Mouse (Mus musculus) forebrain, embryonic 13.5 days (tissue): ENCODE data around the gene Rap2b. TPM values are rescaled to one million over a fixed set of nuclear protein-coding genes. Genes with fewer than 3 reads are reported as not detected.

Source experiments
- ATAC-seq: fragments of 200-750 bp; cut with Nextera tagmentation; 2 replicates; pipeline ENCODE4 v1.8.0; 2017
- H3K27ac ChIP-seq: fragments of 300-500 bp; sonication (generic); 2 replicates; pipeline ENCODE4 v1.5.1; 2015; ENCODE audit warnings: inconsistent platforms, mild to moderate bottlenecking, moderate library complexity
- H3K27me3 ChIP-seq: fragments of 300-500 bp; sonication (generic); 2 replicates; pipeline ENCODE4 v1.6.1; 2015; ENCODE audit warnings: mild to moderate bottlenecking, inconsistent platforms
- H3K36me3 ChIP-seq: fragments of 300-500 bp; sonication (generic); 2 replicates; pipeline ENCODE4 v1.6.1; 2015; ENCODE audit warnings: mild to moderate bottlenecking, inconsistent platforms; ENCODE audit not compliant: poor library complexity, severe bottlenecking
- H3K4me1 ChIP-seq: fragments of 300-500 bp; sonication (generic); 2 replicates; pipeline ENCODE4 v1.6.1; 2015; ENCODE audit warnings: inconsistent platforms
- H3K4me2 ChIP-seq: fragments of 300-500 bp; sonication (generic); 2 replicates; pipeline ENCODE4 v1.6.1; 2015; ENCODE audit warnings: inconsistent platforms, mild to moderate bottlenecking, moderate library complexity
- H3K4me3 ChIP-seq: fragments of 300-500 bp; sonication (generic); 2 replicates; pipeline ENCODE4 v1.5.1; 2015; ENCODE audit warnings: mild to moderate bottlenecking, inconsistent platforms
- H3K9ac ChIP-seq: fragments of 300-500 bp; sonication (generic); 2 replicates; pipeline ENCODE4 v1.6.1; 2015; ENCODE audit warnings: mild to moderate bottlenecking, inconsistent platforms
- H3K9me3 ChIP-seq: fragments of 300-500 bp; sonication (generic); replicated peaks from 2 replicates; pipeline ENCODE4 v1.6.1; 2016; ENCODE audit warnings: inconsistent platforms
- WGBS: fragments of 180-500 bp; shearing (Covaris S2); methylation state at CpG from one replicate; pipeline ENCODE4 v1.1.7; 2015; 5-methylcytosine and 5-hydroxymethylcytosine counted together
- polyA plus RNA-seq: library from polyadenylated mRNA; unstranded; fragments of >200 nt; fragmentation: Nextera tagmentation; extraction: Ambion mirVana; gene quantifications from 2 replicates; pipeline ENCODE4 v1.2.1, GENCODE M21; 2015

Rap2b gene
- polyA plus RNA-seq, 1 experiment from 2014 or later: 14.8 TPM

DNA sequence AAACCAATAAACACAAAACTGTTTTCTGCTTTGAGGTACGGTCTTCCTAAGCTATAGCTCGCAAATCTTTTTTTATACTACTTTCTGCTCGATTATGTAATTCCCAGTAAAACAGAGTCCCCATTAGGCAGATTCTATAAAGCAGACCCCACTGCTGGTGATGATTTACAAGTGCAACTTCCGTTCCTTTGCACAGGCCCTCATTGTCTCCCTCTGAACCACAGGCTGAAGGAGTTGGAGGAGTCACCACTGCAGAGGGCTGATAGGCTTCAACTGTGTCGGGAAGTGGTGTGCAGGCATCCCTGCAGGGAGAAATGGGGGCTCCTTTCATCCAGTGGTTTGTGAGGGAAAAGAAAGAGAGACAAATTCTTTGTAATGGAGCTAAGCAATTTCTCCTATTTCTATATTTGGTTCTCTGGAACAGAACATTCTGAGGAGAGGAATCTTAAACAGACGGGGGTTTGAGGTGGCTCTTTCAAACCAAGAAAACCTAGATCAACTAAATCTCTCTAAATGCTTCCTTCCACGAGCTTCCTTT, 2.6 kb upstream of the Rap2b start:
- Histone ChIP-seq H3K9me3 (no peaks in the 10 kb centered on the region), H3K4me2 (no peak overlapping the region), H3K4me3 (no peak overlapping the region), H3K9ac (no peak overlapping the region), H3K27ac (no peak overlapping the region), H3K4me1 (0 out of 2 replicates have a peak, but pooled peaks cover 2% of the 10 kb centered on the region), H3K36me3 (no peaks in the 10 kb centered on the region), H3K27me3 (no peaks in the 10 kb centered on the region)
- no peak for ATAC-seq
- WGBS: 55% methylated on average over 7 of the region's 7 CpGs

DNA sequence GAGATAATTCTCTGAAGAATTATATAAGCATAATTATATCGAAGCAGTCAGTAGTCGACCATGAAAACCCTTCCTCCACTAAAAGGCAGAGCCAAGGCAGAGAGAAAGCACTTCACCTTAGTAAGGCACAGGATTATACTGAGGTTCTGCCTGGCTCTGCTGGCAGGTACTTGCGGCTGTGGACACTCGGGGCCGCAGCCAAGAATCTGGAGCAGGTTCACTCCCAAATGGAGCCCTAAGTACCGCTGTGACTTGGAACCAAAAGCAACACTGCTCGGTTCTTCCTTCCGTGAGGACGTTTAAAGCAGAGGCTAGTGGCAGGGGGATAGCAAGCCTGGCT, 1.4 kb downstream of the Rap2b start:
- H3K36me3 ChIP-seq: no peaks in the 10 kb centered on the region
- 6% methylated on average over 9 of the region's 9 CpGs for WGBS
- H3K9me3 ChIP-seq: no peaks in the 10 kb centered on the region
- H3K27me3 ChIP-seq: no peaks in the 10 kb centered on the region
- H3K4me1 ChIP-seq: peaks cover 23% of the 10 kb centered on the region
- peak overlapping the region; percentile 87 for H3K4me3 ChIP-seq
- peak overlapping the region; percentile 63 for H3K9ac ChIP-seq
- peak overlapping the region; percentile 78 for H3K4me2 ChIP-seq
- ATAC-seq: no peak
- peak overlapping the region; percentile 57 for H3K27ac ChIP-seq

- ATAC-seq: peak; percentile 95
- under 1% methylated on average over 30 of the region's 30 CpGs for WGBS
- H3K27me3 ChIP-seq: no peaks in the 10 kb centered on the region
Measured at GRCm38 (mm10) chr3:61363161-61363988, 1.9 kb downstream of the Rap2b start.

GRCm38 (mm10) chr3:61363989-61364660, 2.7 kb downstream of the Rap2b start:
- H3K4me1 ChIP-seq: peaks cover 34% of the 10 kb centered on the region
- peak overlapping the region; percentile 86 for H3K27ac ChIP-seq
- H3K27me3 ChIP-seq: no peaks in the 10 kb centered on the region
- under 1% methylated on average over 51 of the region's 51 CpGs for WGBS
- peak overlapping the region; percentile 87 for H3K4me3 ChIP-seq
- H3K9me3 ChIP-seq: no peaks in the 10 kb centered on the region
- no peaks in the 10 kb centered on the region for H3K36me3 ChIP-seq
- peak overlapping the region; percentile 93 for H3K9ac ChIP-seq
- H3K4me2 ChIP-seq: peak overlapping the region; percentile 78
- ATAC-seq: peak; percentile 91

More at GRCm38 (mm10) chr3:61363161-61363988, 1.9 kb downstream of the Rap2b start:
- no peaks in the 10 kb centered on the region for H3K9me3 ChIP-seq
- H3K4me1 ChIP-seq: peaks cover 29% of the 10 kb centered on the region
- peak overlapping the region; percentile 78 for H3K4me2 ChIP-seq
- H3K27ac ChIP-seq: peak overlapping the region; percentile 81
- no peaks in the 10 kb centered on the region for H3K36me3 ChIP-seq
- H3K9ac ChIP-seq: peak overlapping the region; percentile 68
- H3K4me3 ChIP-seq: peak overlapping the region; percentile 87

GRCm38 (mm10) chr3:61364661-61364977, 3.2 kb downstream of the Rap2b start:
- Histone ChIP-seq H3K4me1 (peaks cover 34% of the 10 kb centered on the region), H3K9me3 (no peaks in the 10 kb centered on the region), H3K4me3 (peak overlapping the region; percentile 87), H3K4me2 (peak overlapping the region; percentile 78), H3K27me3 (no peaks in the 10 kb centered on the region), H3K36me3 (no peaks in the 10 kb centered on the region), H3K27ac (peak overlapping the region; percentile 86), H3K9ac (peak overlapping the region; percentile 93)
- peak; percentile 52 for ATAC-seq
- under 1% methylated on average over 30 of the region's 33 CpGs for WGBS

DNA sequence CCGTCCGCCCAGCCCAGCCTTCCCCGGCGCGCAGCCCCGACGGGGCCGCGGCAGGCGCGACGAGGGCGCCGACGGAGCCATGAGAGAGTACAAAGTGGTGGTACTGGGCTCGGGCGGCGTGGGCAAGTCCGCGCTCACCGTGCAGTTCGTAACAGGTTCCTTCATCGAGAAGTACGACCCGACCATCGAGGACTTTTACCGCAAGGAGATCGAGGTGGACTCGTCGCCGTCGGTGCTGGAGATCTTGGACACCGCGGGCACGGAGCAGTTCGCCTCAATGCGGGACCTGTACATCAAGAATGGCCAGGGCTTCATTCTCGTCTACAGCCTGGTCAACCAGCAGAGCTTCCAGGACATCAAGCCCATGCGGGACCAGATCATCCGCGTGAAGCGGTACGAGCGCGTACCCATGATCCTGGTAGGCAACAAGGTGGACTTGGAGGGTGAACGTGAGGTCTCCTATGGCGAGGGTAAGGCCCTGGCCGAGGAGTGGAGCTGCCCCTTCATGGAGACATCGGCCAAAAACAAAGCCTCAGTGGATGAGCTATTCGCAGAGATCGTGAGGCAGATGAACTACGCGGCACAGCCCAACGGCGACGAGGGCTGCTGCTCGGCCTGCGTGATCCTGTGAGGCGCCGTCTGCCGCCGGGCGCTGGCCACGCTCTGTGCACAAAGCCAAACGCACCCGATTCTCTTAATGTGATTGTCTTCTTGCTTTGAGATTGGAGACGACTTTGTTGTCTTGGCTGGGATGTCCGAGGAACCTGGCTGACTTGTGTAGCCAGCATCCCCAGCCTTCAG, 3.7 kb downstream of the Rap2b start:
- Histone ChIP-seq H3K4me2 (peak overlapping the region; percentile 78), H3K27ac (peak overlapping the region; percentile 86), H3K9me3 (no peaks in the 10 kb centered on the region), H3K9ac (peak overlapping the region; percentile 93), H3K36me3 (no peaks in the 10 kb centered on the region), H3K4me1 (peaks cover 34% of the 10 kb centered on the region), H3K4me3 (peak overlapping the region; percentile 87), H3K27me3 (no peaks in the 10 kb centered on the region)
- peak; percentile 5 for ATAC-seq
- under 1% methylated on average over 68 of the region's 68 CpGs for WGBS

- H3K4me2 ChIP-seq: peak within 1 kb of the TSS; percentile 78
- peak within 1 kb of the TSS; percentile 93 for H3K9ac ChIP-seq
- H3K4me3 ChIP-seq: peak within 1 kb of the TSS; percentile 87
- WGBS: 1% methylated on average over 10 of the region's 10 CpGs
- no peaks in the 10 kb centered on the region for H3K27me3 ChIP-seq
- no peaks in the 10 kb centered on the region for H3K36me3 ChIP-seq
- peak within 1 kb of the TSS; percentile 86 for H3K27ac ChIP-seq
- ATAC-seq: no peak
- no peaks in the 10 kb centered on the region for H3K9me3 ChIP-seq
- H3K4me1 ChIP-seq: peaks cover 34% of the 10 kb centered on the region
Measured at GRCm38 (mm10) chr3:61365779-61366373, 4.4 kb downstream of the Rap2b start, which contains the start of gene B430305J03Rik. TSS of gene B430305J03Rik (minus strand) at chr3:61365951.

DNA sequence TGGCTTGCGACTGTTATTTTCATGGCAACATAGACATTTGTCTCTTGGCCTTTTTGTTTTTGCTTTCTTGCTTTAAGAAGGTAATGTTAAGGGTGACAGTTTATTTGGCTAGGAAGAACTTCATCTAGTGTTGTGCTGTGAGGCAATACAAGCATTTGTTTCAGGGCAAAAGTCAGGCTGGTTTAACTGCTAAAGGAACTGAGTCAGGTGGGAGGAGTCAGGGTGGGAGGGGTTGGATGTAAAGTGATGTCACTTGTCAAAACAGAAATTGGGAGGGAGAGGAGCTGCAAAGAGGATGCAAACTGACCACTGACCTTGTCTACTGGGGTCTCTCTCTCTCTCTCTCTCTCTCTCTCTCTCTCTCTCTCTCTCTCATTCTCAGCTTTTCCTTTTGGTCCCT, 7.0 kb downstream of the Rap2b start:
- H3K27ac ChIP-seq: no peak overlapping the region
- no peak overlapping the region; the same call in 1 of the 2 replicates for H3K4me2 ChIP-seq
- WGBS: 93% methylated on average over 1 of the region's 1 CpGs
- no peaks in the 10 kb centered on the region for H3K27me3 ChIP-seq
- no peak overlapping the region for H3K9ac ChIP-seq
- peaks cover 31% of the 10 kb centered on the region for H3K4me1 ChIP-seq
- H3K9me3 ChIP-seq: no peaks in the 10 kb centered on the region
- no peak overlapping the region for H3K4me3 ChIP-seq
- no peaks in the 10 kb centered on the region for H3K36me3 ChIP-seq
- ATAC-seq: no peak

DNA sequence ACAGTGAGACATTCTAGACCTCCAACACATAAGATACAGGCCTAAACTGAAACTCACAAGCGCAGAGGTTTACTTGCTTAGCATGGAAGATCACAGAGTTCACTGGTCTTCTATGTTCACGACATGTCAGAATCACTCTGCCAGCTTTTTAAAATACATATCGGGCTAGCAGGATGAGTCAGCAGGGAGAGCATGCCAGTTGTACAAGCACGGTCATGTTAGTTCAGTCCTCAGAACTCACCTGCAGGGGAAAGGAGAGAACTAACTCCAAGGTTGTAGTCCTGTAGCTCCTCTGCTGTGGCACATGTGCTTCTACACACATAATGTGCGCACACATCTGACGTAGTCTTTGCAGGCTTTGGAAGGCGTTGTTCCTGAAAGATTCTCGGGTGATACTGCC, 14.6 kb downstream of the Rap2b start:
- ATAC-seq: no peak
- Histone ChIP-seq H3K27ac (no peak overlapping the region), H3K27me3 (no peaks in the 10 kb centered on the region), H3K9ac (no peak overlapping the region), H3K36me3 (no peaks in the 10 kb centered on the region), H3K4me1 (no peaks in the 10 kb centered on the region), H3K4me2 (no peak overlapping the region), H3K4me3 (no peak overlapping the region), H3K9me3 (no peaks in the 10 kb centered on the region)
- WGBS: 95% methylated on average over 8 of the region's 8 CpGs

DNA sequence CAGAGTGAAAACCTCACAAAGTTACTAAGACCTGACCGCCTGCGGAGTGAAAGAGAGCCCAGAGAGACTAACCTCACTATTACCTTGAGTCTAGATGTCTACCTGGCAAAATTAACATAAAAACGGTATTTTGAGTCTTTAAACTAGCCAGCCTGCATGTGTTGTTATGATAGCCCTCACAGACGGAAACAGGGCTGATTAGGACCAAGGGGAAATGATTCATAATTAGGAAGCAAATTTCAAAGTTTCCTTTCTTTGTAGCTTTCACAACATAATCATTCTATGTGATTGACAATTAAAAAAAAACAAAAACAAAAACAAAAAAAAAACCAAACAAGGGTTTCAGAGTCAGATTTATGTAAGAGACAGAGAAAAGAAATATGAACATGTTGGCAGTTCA, 24.9 kb downstream of the Rap2b start:
- no peaks in the 10 kb centered on the region for H3K4me1 ChIP-seq
- no peak overlapping the region for H3K4me3 ChIP-seq
- H3K27me3 ChIP-seq: no peaks in the 10 kb centered on the region
- no peaks in the 10 kb centered on the region for H3K36me3 ChIP-seq
- no peak for ATAC-seq
- H3K9ac ChIP-seq: no peak overlapping the region
- WGBS: 81% methylated on average over 4 of the region's 4 CpGs
- no peak overlapping the region for H3K4me2 ChIP-seq
- H3K9me3 ChIP-seq: no peaks in the 10 kb centered on the region
- H3K27ac ChIP-seq: no peak overlapping the region

GRCm38 (mm10) chr3:61391564-61391963, 30.1 kb downstream of the Rap2b start:
- WGBS: 88% methylated on average over 4 of the region's 4 CpGs

More at GRCm38 (mm10) chr3:61391564-61391963, 30.1 kb downstream of the Rap2b start:
- Histone ChIP-seq H3K27ac (no peak overlapping the region), H3K4me1 (peaks cover 4% of the 10 kb centered on the region; the same call in 1 of the 2 replicates), H3K4me2 (no peak overlapping the region), H3K9me3 (no peaks in the 10 kb centered on the region), H3K9ac (no peak overlapping the region), H3K27me3 (no peaks in the 10 kb centered on the region), H3K36me3 (no peaks in the 10 kb centered on the region), H3K4me3 (no peak overlapping the region)
- no peak for ATAC-seq
